Mouse (Mus musculus): Measurements from ENCODE around the gene Nuf2.

Nuf2 gene

GRCm38 (mm10) chr1:169471185-169471584, 60.1 kb downstream of the Nuf2 start:
- no peak for DNase-seq (ENCODE audit: low spot score in 2 of 2)

- DNase-seq (ENCODE audit: low spot score in 2 of 2): peak; percentile 11 to 33
Measured at GRCm38 (mm10) chr1:169467791-169468190, 63.5 kb downstream of the Nuf2 start.

GRCm38 (mm10) chr1:169462386-169463115, 68.7 kb downstream of the Nuf2 start:
- DNase-seq (ENCODE audit: low spot score in 2 of 2): peak; percentile 75 to 78

- DNase-seq (ENCODE audit: low spot score in 2 of 2): peak; percentile 70 to 71
Measured at GRCm38 (mm10) chr1:169459071-169459782, 72.0 kb downstream of the Nuf2 start.
